In the genomic region with DNA sequence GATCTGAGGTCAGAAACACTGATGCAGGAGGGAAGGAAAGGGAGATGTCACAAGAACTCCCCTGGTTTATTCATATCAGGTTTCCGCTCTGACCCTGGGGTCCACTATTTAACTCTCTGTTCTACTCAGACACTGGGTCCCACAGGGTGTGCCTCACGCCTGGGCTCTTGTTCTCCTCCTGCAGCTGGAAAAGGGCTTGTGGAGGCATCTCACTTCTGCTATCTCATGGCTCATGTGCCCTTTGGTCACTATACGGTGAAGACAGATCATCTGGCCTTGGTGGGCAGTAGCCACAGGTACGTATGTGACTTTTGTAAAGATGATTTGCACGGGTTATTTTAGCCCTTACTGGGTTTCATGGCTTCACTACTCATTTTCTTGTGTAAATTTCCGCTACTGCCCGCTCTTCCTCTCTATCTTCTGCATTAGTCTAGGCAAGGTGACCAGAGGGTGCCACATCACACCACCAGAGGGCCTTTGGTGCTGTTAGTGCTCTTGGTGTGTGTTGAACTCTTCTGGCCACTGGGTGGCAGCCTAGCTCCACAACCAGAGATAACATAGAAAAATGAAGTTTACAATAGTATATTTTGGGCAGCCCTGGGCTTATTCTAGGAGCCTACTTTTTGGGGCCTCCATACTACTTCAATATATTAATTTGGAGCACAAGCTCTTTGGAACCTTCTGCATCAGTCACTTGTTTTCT, we compare ENCODE assay signal across 8 mouse cellular contexts. TPM values are rescaled to one million over a fixed set of nuclear protein-coding genes. Genes with fewer than 3 reads are reported as not detected.
DNase-seq lines count a peak whose midpoint lies in the region; ATAC-seq and TF ChIP-seq lines count a peak whose summit lies in the region.

No protein-coding gene starts in this region.

- H3K27ac ChIP-seq in heart, postnatal 0 days (ENCODE audit: low read depth), result no peak overlapping the region
- H3K27ac ChIP-seq in heart, embryonic 10.5 days, result no peak overlapping the region
- H3K27ac ChIP-seq in forebrain, embryonic 15.5 days (replicated peaks), result no peak overlapping the region
- no peak overlapping the region for H3K27ac ChIP-seq in intestine, postnatal 0 days (ENCODE audit: low read depth, low read length)
- H3K27ac ChIP-seq in midbrain, embryonic 14.5 days (replicated peaks; ENCODE audit: low read depth, low read length), result no peak overlapping the region

- DNase-seq in heart, postnatal 0 days (ENCODE audit: low spot score), result peak; percentile 78
- no peak for DNase-seq in heart, embryonic 10.5 days (ENCODE audit: low spot score)
- DNase-seq in c-Kit-positive CD71-positive TER-119-positive erythroid progenitor cells, embryonic 14.5 days (ENCODE audit: low spot score), result peak; percentile 12
- peak; percentile 84 to 89 for DNase-seq in left cerebral cortex, postnatal 14 days (ENCODE audit: low spot score in 2 of 2)
- peak; percentile 90 for DNase-seq in midbrain, embryonic 14.5 days
- peak; percentile 10 for DNase-seq in spleen, adult 12 weeks (ENCODE audit: low spot score)

- 0 out of 2 replicates have a peak, but pooled peaks have one; percentile 50 for ATAC-seq in heart, postnatal 0 days (ENCODE audit: insufficient read depth, low read depth)
- ATAC-seq in forebrain, embryonic 15.5 days (replicated peaks), result peak; percentile 77
- peak; percentile 58 for ATAC-seq in intestine, postnatal 0 days
- peak; percentile 50; the same call in 1 of the 2 replicates for ATAC-seq in midbrain, embryonic 14.5 days (ENCODE audit: low FRiP score, low TSS enrichment)

- H3K9ac ChIP-seq in heart, postnatal 0 days (replicated peaks; ENCODE audit: low read depth, low read length), result no peak overlapping the region
- no peak overlapping the region for H3K9ac ChIP-seq in forebrain, embryonic 15.5 days (replicated peaks)
- H3K9ac ChIP-seq in intestine, postnatal 0 days (ENCODE audit: low read depth, low read length), result no peak overlapping the region
- H3K9ac ChIP-seq in midbrain, embryonic 14.5 days (replicated peaks; ENCODE audit: low read length), result no peak overlapping the region

- H3K27me3 ChIP-seq in heart, postnatal 0 days (ENCODE audit: control insufficient read depth, insufficient read depth, low read length), result peaks cover 15% of the 10 kb centered on the region
- H3K27me3 ChIP-seq in heart, embryonic 10.5 days (ENCODE audit: insufficient read depth, poor library complexity, severe bottlenecking), result peaks cover 26% of the 10 kb centered on the region; the same call in 1 of the 2 replicates
- no peaks in the 10 kb centered on the region for H3K27me3 ChIP-seq in forebrain, embryonic 15.5 days
- H3K27me3 ChIP-seq in intestine, postnatal 0 days (replicated peaks; ENCODE audit: control insufficient read depth, insufficient read depth, low read length), result no peaks in the 10 kb centered on the region
- H3K27me3 ChIP-seq in midbrain, embryonic 14.5 days (ENCODE audit: control insufficient read depth, insufficient read depth, low read length), result peaks cover 10% of the 10 kb centered on the region; the same call in 1 of the 2 replicates

- TF ChIP-seq CTCF in heart, postnatal 0 days (IDR thresholded peaks at IDR 0.05; ENCODE audit: low read depth), result peak; percentile 95
- TF ChIP-seq CTCF in intestine, postnatal 0 days (IDR thresholded peaks at IDR 0.05; ENCODE audit: low read depth), result peak; percentile 97

- no peaks in the 10 kb centered on the region for H3K9me3 ChIP-seq in heart, postnatal 0 days (replicated peaks; ENCODE audit: control insufficient read depth, low read length)
- H3K9me3 ChIP-seq in heart, embryonic 10.5 days, result no peaks in the 10 kb centered on the region
- no peaks in the 10 kb centered on the region for H3K9me3 ChIP-seq in forebrain, embryonic 15.5 days
- 0 out of 2 replicates have a peak, but pooled peaks cover 2% of the 10 kb centered on the region for H3K9me3 ChIP-seq in intestine, postnatal 0 days (ENCODE audit: control insufficient read depth)
- H3K9me3 ChIP-seq in midbrain, embryonic 14.5 days (ENCODE audit: control insufficient read depth, low read length), result no peaks in the 10 kb centered on the region

- H3K4me3 ChIP-seq in heart, postnatal 0 days (ENCODE audit: low read depth, low read length), result no peak overlapping the region
- H3K4me3 ChIP-seq in heart, embryonic 10.5 days, result no peak overlapping the region
- H3K4me3 ChIP-seq in forebrain, embryonic 15.5 days, result no peak overlapping the region
- no peak overlapping the region for H3K4me3 ChIP-seq in intestine, postnatal 0 days (ENCODE audit: low read depth, low read length)
- no peak overlapping the region for H3K4me3 ChIP-seq in midbrain, embryonic 14.5 days (replicated peaks; ENCODE audit: low read depth, low read length)

- H3K4me2 ChIP-seq in heart, postnatal 0 days (ENCODE audit: low read depth, low read length), result no peak overlapping the region
- H3K4me2 ChIP-seq in forebrain, embryonic 15.5 days (replicated peaks), result no peak overlapping the region
- no peak overlapping the region for H3K4me2 ChIP-seq in intestine, postnatal 0 days (replicated peaks; ENCODE audit: low read depth)
- no peak overlapping the region for H3K4me2 ChIP-seq in midbrain, embryonic 14.5 days (ENCODE audit: low read length)

- WGBS in heart, postnatal 0 days, result 57% methylated on average over 7 of the region's 7 CpGs
- 56% methylated on average over 7 of the region's 7 CpGs for WGBS in heart, embryonic 10.5 days
- 56% methylated on average over 7 of the region's 7 CpGs for WGBS in forebrain, embryonic 15.5 days
- WGBS in intestine, postnatal 0 days, result 66% methylated on average over 7 of the region's 7 CpGs
- 60% methylated on average over 7 of the region's 7 CpGs for WGBS in midbrain, embryonic 14.5 days

- TF ChIP-seq EP300 in heart, postnatal 0 days (IDR thresholded peaks at IDR 0.05; ENCODE audit: low read depth), result no peak

- no peaks in the 10 kb centered on the region for H3K36me3 ChIP-seq in heart, postnatal 0 days (replicated peaks; ENCODE audit: control insufficient read depth, insufficient read depth, low read length)
- H3K36me3 ChIP-seq in heart, embryonic 10.5 days, result no peaks in the 10 kb centered on the region
- no peaks in the 10 kb centered on the region for H3K36me3 ChIP-seq in forebrain, embryonic 15.5 days
- H3K36me3 ChIP-seq in intestine, postnatal 0 days (ENCODE audit: control insufficient read depth, insufficient read depth), result peaks cover 52% of the 10 kb centered on the region
- no peaks in the 10 kb centered on the region for H3K36me3 ChIP-seq in midbrain, embryonic 14.5 days (ENCODE audit: control insufficient read depth, insufficient read depth, low read length)

- intact Hi-C loops in left cerebral cortex, postnatal 14 days (cut with DNase I), result loop anchor here (1.0 to 10.0 kb wide), 4 partner anchors 182 to 1582 kb away; no protein-coding TSS in a partner anchor

- H3K4me1 ChIP-seq in heart, postnatal 0 days (ENCODE audit: control insufficient read depth, insufficient read depth), result no peaks in the 10 kb centered on the region
- peaks cover 11% of the 10 kb centered on the region for H3K4me1 ChIP-seq in heart, embryonic 10.5 days
- peaks cover 30% of the 10 kb centered on the region for H3K4me1 ChIP-seq in forebrain, embryonic 15.5 days
- no peaks in the 10 kb centered on the region for H3K4me1 ChIP-seq in intestine, postnatal 0 days (replicated peaks; ENCODE audit: control insufficient read depth, insufficient read depth, low read length)
- H3K4me1 ChIP-seq in midbrain, embryonic 14.5 days (ENCODE audit: control insufficient read depth, insufficient read depth, low read length), result peaks cover 16% of the 10 kb centered on the region

RNA-seq across cellular contexts. Expression of gene Sec16b, which starts 46.4 kb away (rescaled TPM):
- total RNA-seq in heart, postnatal 0 days (2014; rRNA removed; ENCODE audit: low replicate concordance), result 1.1 and 1.3 TPM in 2 replicates
- polyA plus RNA-seq in heart, postnatal 0 days (2015; fragmentation: Nextera tagmentation; extraction: Ambion mirVana), result 0.91 and 0.94 TPM in 2 replicates
- 0.71 and 1.9 TPM in 2 replicates for polyA plus RNA-seq in heart, embryonic 10.5 days (2016; fragmentation: Nextera tagmentation; extraction: Ambion mirVana)
- polyA plus RNA-seq in forebrain, embryonic 15.5 days (2015; fragmentation: Nextera tagmentation; extraction: Ambion mirVana), result 0.34 and 0.38 TPM in 2 replicates
- polyA plus RNA-seq in intestine, postnatal 0 days (2015; fragmentation: Nextera tagmentation; extraction: Ambion mirVana), result 28.6 and 33.0 TPM in 2 replicates
- total RNA-seq in left cerebral cortex, postnatal 14 days (2021), result under 1 TPM; 0.70 to 0.72 TPM
- polyA plus RNA-seq in midbrain, embryonic 14.5 days (2014; fragmentation: Nextera tagmentation; extraction: Ambion mirVana), result 0.20 and 0.34 TPM in 2 replicates

Comparison
In these comparisons a context has a peak if more than half of its experiments do, and no peak if none do; other contexts are left out.
1. RNA of gene Sec16b, which starts 46.4 kb away (polyA plus RNA-seq): 28.6 to 33.0 TPM in intestine, postnatal 0 days; 0.71 to 1.9 TPM in heart, embryonic 10.5 days, 0.91 to 0.94 TPM in heart, postnatal 0 days, 0.34 to 0.38 TPM in forebrain, embryonic 15.5 days and 0.20 to 0.34 TPM in midbrain, embryonic 14.5 days; every median in the first group is over 10 times any median in the second.
2. Peak in every context shown above with its lines, with median percentiles within 50 percentile points of each other: ATAC-seq.